Mouse (Mus musculus) heart, embryonic 15.5 days (tissue): ENCODE measurements at regions not wholly inside any gene's neighbourhood (a gene's known extent, or its start where the extent isn't known, plus 50 kb on each side); places are given as distances from the start of the nearest gene placed in this dataset.
A peak's percentile ranks its signal among the peaks of the same experiment; 100 is the strongest.

ENCODE experiments used
- ATAC-seq: fragments of 200-750 bp; cut with Nextera tagmentation; replicated peaks from 2 replicates; pipeline ENCODE4 v1.8.0; 2017; ENCODE audit warnings: low read depth, moderate TSS enrichment; ENCODE audit not compliant: insufficient number of reproducible peaks, insufficient read depth, low FRiP score
- H3K27ac ChIP-seq: fragments of 300-500 bp; sonication (generic); 2 replicates; pipeline ENCODE4 v1.5.1; 2015; ENCODE audit warnings: mild to moderate bottlenecking, inconsistent platforms
- H3K27me3 ChIP-seq: fragments of 300-500 bp; sonication (generic); 2 replicates; pipeline ENCODE4 v1.6.1; 2015; ENCODE audit warnings: inconsistent platforms
- H3K36me3 ChIP-seq: fragments of 300-500 bp; sonication (generic); 2 replicates; pipeline ENCODE4 v1.6.1; 2015; ENCODE audit warnings: mild to moderate bottlenecking, inconsistent platforms
- H3K4me1 ChIP-seq: fragments of 300-500 bp; sonication (generic); replicated peaks from 2 replicates; pipeline ENCODE4 v1.6.1; 2015; ENCODE audit warnings: inconsistent platforms
- H3K4me2 ChIP-seq: fragments of 300-500 bp; sonication (generic); 2 replicates; pipeline ENCODE4 v1.6.1; 2015; ENCODE audit warnings: inconsistent platforms, mild to moderate bottlenecking, moderate library complexity
- H3K4me3 ChIP-seq: fragments of 300-500 bp; sonication (generic); 2 replicates; pipeline ENCODE4 v1.5.1; 2015; ENCODE audit warnings: mild to moderate bottlenecking, inconsistent platforms
- H3K9ac ChIP-seq: fragments of 300-500 bp; sonication (generic); 2 replicates; pipeline ENCODE4 v1.6.1; 2015; ENCODE audit warnings: mild to moderate bottlenecking, inconsistent platforms
- H3K9me3 ChIP-seq: fragments of 300-500 bp; sonication (generic); replicated peaks from 2 replicates; pipeline ENCODE4 v1.6.1; 2016; ENCODE audit warnings: inconsistent platforms
- WGBS: fragments of 180-500 bp; shearing (Covaris S2); methylation state at CpG from one replicate; pipeline ENCODE4 v1.1.7; 2015; ENCODE audit warnings: mixed read lengths; 5-methylcytosine and 5-hydroxymethylcytosine counted together

- no peak overlapping the region for H3K9ac ChIP-seq
- H3K27me3 ChIP-seq = no peaks in the 10 kb centered on the region
- WGBS = 82% methylated on average over 8 of the region's 8 CpGs
- no peaks in the 10 kb centered on the region for H3K9me3 ChIP-seq
- ATAC-seq = no peak
- H3K36me3 ChIP-seq = no peaks in the 10 kb centered on the region
- H3K4me2 ChIP-seq = no peak overlapping the region
- no peak overlapping the region for H3K4me3 ChIP-seq
- peaks cover 7% of the 10 kb centered on the region for H3K4me1 ChIP-seq
- H3K27ac ChIP-seq = no peak overlapping the region
Measured at GRCm38 (mm10) chr8:116348971-116349370, 155.8 kb upstream of the Dynlrb2 start.

DNA sequence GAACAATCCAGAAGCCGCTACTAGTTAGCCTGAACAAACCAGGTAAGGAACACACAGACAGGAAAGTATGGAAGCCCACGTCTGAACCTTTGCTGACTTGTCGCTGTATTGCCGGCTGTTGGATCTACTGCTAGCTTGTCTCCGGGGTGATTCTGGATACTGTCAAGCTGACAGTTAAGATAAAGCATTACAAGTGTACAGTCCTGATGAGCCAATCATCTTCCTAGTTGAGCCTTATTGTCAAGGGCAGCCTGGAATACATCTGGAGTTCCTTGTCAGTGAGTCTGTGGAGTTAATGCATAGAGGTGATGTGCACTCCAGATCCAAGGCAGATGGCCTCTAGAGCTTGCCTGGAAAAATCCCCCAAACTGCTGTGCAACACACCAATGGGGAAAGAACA is 157.8 kb upstream of the Dynlrb2 start:
- no peak overlapping the region for H3K4me2 ChIP-seq
- no peaks in the 10 kb centered on the region for H3K9me3 ChIP-seq
- no peaks in the 10 kb centered on the region for H3K27me3 ChIP-seq
- no peaks in the 10 kb centered on the region for H3K36me3 ChIP-seq
- no peak overlapping the region for H3K9ac ChIP-seq
- 21% methylated on average over 5 of the region's 5 CpGs for WGBS
- peak; percentile 90 for ATAC-seq
- no peak overlapping the region for H3K4me3 ChIP-seq
- 0 out of 2 replicates have a peak overlapping the region, but pooled peaks have one; percentile 37 for H3K27ac ChIP-seq
- H3K4me1 ChIP-seq = peaks cover 7% of the 10 kb centered on the region

GRCm38 (mm10) chr8:116344590-116345222 is 160.1 kb upstream of the Dynlrb2 start:
- H3K4me3 ChIP-seq = no peak overlapping the region
- H3K27ac ChIP-seq = no peak overlapping the region
- H3K9me3 ChIP-seq = no peaks in the 10 kb centered on the region
- ATAC-seq = no peak
- peaks cover 7% of the 10 kb centered on the region for H3K4me1 ChIP-seq
- WGBS = 80% methylated on average over 5 of the region's 5 CpGs
- no peaks in the 10 kb centered on the region for H3K27me3 ChIP-seq
- H3K36me3 ChIP-seq = no peaks in the 10 kb centered on the region
- H3K9ac ChIP-seq = no peak overlapping the region
- H3K4me2 ChIP-seq = no peak overlapping the region

- no peak for ATAC-seq
- no peak overlapping the region for H3K4me3 ChIP-seq
- peaks cover 7% of the 10 kb centered on the region for H3K4me1 ChIP-seq
- no peaks in the 10 kb centered on the region for H3K9me3 ChIP-seq
- no peak overlapping the region for H3K27ac ChIP-seq
- 89% methylated on average over 5 of the region's 5 CpGs for WGBS
- no peaks in the 10 kb centered on the region for H3K36me3 ChIP-seq
- no peak overlapping the region for H3K9ac ChIP-seq
- no peaks in the 10 kb centered on the region for H3K27me3 ChIP-seq
- H3K4me2 ChIP-seq = no peak overlapping the region
Measured at GRCm38 (mm10) chr8:116343534-116343933, 161.2 kb upstream of the Dynlrb2 start.

DNA sequence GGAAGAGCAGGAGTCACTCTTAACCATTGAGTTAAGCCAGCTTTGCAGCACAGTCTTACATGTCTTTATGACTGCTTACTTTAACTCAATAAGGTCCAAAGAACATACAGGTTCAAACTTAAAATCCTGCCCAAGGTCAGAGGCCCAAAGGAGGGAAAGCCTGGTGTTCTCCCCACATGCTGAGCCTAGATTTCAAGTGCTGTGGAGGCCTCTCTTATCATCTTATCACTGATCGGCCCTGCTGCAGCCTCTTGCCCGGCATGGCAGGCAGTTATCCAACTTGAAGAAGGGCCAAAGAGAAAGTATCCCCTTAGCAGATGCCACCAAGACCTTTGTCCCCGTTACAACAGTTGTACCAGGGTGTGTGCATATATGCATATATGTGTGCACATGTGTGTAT is 170.0 kb upstream of the Dynlrb2 start:
- ATAC-seq = no peak

GRCm38 (mm10) chr8:116334101-116334500 is 170.7 kb upstream of the Dynlrb2 start:
- H3K4me1 ChIP-seq = peaks cover 4% of the 10 kb centered on the region; the same call in 1 of the 2 replicates
- no peak overlapping the region for H3K4me2 ChIP-seq
- H3K27me3 ChIP-seq = no peaks in the 10 kb centered on the region
- WGBS = 87% methylated on average over 3 of the region's 3 CpGs
- no peak overlapping the region for H3K4me3 ChIP-seq
- H3K27ac ChIP-seq = no peak overlapping the region
- H3K36me3 ChIP-seq = no peaks in the 10 kb centered on the region
- no peak for ATAC-seq
- H3K9me3 ChIP-seq = no peaks in the 10 kb centered on the region
- no peak overlapping the region for H3K9ac ChIP-seq

More for the DNA sequence above, 170.0 kb upstream of the Dynlrb2 start:
- H3K9ac ChIP-seq = no peak overlapping the region
- no peaks in the 10 kb centered on the region for H3K36me3 ChIP-seq
- no peak overlapping the region for H3K4me3 ChIP-seq
- H3K27ac ChIP-seq = no peak overlapping the region
- no peaks in the 10 kb centered on the region for H3K27me3 ChIP-seq
- H3K9me3 ChIP-seq = no peaks in the 10 kb centered on the region
- H3K4me1 ChIP-seq = peaks cover 4% of the 10 kb centered on the region; the same call in 1 of the 2 replicates
- 35% methylated on average over 3 of the region's 3 CpGs for WGBS
- no peak overlapping the region for H3K4me2 ChIP-seq

DNA sequence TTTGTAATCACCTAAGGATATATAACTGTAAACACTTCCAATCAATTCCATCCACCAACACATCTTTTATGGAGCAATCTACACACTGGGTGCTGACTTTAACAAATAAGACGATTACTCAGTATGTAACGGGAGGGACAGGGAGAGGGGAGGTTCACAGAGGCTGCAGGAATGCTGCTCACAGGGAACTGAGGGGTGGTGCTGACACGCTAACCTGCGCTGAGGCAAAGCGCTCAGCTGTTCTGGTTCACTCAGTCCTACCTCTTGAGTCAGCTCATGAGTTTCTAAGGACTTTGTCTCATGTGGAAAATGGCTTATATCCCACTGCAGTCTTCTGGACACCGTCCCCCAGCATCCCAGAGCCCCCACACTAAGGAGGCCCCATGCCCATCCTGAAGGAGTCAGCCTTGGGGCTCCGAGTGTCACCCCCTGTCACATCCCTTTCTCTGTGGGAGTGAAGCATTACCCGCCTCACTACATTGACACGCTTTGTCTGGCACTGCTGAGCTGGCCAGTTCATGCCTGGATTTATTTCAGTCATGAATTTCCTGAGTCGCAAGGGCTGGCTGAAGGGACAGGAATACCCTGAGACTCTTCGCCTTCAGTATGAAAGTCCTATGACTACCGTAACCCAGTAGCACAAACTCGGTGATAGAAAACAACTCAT is 184.6 kb upstream of the Dynlrb2 start:
- H3K36me3 ChIP-seq = no peaks in the 10 kb centered on the region
- H3K9me3 ChIP-seq = no peaks in the 10 kb centered on the region
- no peak overlapping the region for H3K4me3 ChIP-seq
- no peaks in the 10 kb centered on the region for H3K27me3 ChIP-seq
- 84% methylated on average over 13 of the region's 13 CpGs for WGBS
- no peaks in the 10 kb centered on the region for H3K4me1 ChIP-seq
- no peak overlapping the region for H3K9ac ChIP-seq
- H3K4me2 ChIP-seq = no peak overlapping the region
- H3K27ac ChIP-seq = no peak overlapping the region
- no peak for ATAC-seq

GRCm38 (mm10) chr8:116315410-116315809 is 189.4 kb upstream of the Dynlrb2 start:
- no peaks in the 10 kb centered on the region for H3K9me3 ChIP-seq
- H3K36me3 ChIP-seq = no peaks in the 10 kb centered on the region
- no peaks in the 10 kb centered on the region for H3K4me1 ChIP-seq
- no peaks in the 10 kb centered on the region for H3K27me3 ChIP-seq
- H3K9ac ChIP-seq = no peak overlapping the region
- H3K4me2 ChIP-seq = no peak overlapping the region
- no peak for ATAC-seq
- H3K27ac ChIP-seq = no peak overlapping the region
- WGBS = 43% methylated on average over 5 of the region's 5 CpGs
- no peak overlapping the region for H3K4me3 ChIP-seq

DNA sequence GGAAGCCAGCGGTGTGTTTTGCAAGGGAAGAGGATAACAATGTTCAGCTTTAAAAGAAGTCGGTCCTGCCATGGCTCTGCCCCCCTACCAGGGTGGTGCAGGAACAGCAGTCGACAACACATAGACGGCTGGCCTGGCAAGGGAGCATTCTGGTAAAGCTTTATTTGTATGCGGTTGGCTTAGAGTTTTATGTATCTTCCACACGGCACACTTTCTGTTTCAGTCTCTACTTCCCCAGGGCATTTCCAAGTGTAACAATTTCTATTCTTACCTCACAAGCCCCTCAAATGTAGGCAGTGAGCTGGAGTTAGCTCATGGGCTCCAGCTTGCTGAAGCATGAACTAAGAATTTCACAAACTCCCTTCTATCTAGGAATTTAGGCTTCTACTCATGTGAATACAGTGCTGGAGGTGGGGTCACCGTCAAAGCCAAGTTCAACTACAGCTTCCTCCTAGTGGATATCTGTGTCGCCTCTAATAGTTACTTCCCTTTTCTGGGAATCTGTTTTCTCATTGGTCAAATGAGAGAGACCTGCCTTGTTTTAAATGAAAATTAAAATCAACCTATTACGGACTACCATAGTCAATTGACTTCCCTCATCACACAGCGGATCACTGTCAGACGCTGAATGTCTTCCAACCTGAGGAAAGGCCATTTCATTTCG is 190.2 kb upstream of the Dynlrb2 start:
- Histone ChIP-seq H3K4me1 (no peaks in the 10 kb centered on the region), H3K4me3 (no peak overlapping the region), H3K27me3 (no peaks in the 10 kb centered on the region), H3K36me3 (no peaks in the 10 kb centered on the region), H3K4me2 (no peak overlapping the region), H3K9me3 (no peaks in the 10 kb centered on the region), H3K27ac (no peak overlapping the region), H3K9ac (no peak overlapping the region)
- ATAC-seq = no peak
- 79% methylated on average over 12 of the region's 12 CpGs for WGBS

DNA sequence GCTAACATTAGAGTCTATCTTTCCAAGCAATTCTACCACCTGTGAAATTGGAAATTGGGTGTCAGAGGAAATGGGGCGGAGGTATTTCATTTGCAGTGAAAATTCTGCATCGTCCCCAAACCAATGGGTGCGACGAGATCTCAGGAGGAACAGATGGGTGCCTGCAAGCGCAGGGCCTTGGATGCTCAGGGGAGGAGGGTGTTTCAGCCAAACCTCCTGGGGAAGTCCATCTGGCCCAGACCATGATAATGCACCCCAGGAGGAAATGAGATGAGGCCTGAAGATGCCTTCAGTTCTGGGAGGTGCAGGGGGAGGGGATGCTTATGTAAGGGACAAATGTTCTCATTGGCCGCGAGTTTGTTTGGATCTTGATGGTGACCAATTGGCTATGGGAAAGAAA is 205.9 kb upstream of the Dynlrb2 start:
- no peaks in the 10 kb centered on the region for H3K9me3 ChIP-seq
- no peak overlapping the region for H3K27ac ChIP-seq
- no peaks in the 10 kb centered on the region for H3K27me3 ChIP-seq
- no peak for ATAC-seq
- no peaks in the 10 kb centered on the region for H3K36me3 ChIP-seq
- no peak overlapping the region for H3K4me3 ChIP-seq
- H3K9ac ChIP-seq = no peak overlapping the region
- H3K4me2 ChIP-seq = no peak overlapping the region
- H3K4me1 ChIP-seq = no peaks in the 10 kb centered on the region
- 86% methylated on average over 7 of the region's 7 CpGs for WGBS

DNA sequence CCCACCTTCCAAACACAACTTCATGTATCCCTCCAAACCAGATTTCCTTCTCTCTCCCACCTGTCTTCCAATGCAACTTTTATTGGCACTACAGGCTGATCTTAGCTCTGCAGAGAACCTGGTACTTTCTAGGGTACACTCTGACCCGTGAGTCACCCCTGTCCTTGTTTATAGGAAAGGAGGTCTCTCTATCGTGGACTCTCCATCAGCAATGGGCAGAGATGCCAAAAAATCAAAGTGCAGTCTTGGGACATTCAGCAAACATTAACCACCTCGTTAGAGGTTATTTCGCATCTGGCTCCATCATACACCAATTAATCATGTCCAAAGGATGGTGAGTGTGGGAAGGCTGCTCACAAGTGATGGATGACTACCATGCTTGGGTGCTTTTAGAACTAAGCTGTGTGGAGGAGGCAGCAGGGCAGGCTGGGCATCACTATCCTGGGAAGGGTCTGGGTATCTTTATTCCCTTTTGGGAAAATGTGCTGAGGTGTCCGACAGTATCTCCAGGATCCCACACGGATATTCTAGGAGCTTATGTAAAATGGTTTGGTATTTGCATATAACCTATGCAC is 214.0 kb upstream of the Dynlrb2 start:
- no peak for ATAC-seq
- 82% methylated on average over 6 of the region's 6 CpGs for WGBS

More for the DNA sequence above, 214.0 kb upstream of the Dynlrb2 start:
- Histone ChIP-seq H3K4me2 (no peak overlapping the region), H3K4me1 (peaks cover 5% of the 10 kb centered on the region; the same call in 1 of the 2 replicates), H3K9ac (no peak overlapping the region), H3K27me3 (no peaks in the 10 kb centered on the region), H3K9me3 (no peaks in the 10 kb centered on the region), H3K4me3 (no peak overlapping the region), H3K36me3 (no peaks in the 10 kb centered on the region), H3K27ac (no peak overlapping the region)
